Mouse (Mus musculus) cerebellum, postnatal 36 days (tissue): ENCODE results near the gene Arhgap15.

Experiments used
- DNase-seq, 2 experiments: peaks; one replicate each; pipeline ENCODE4 v3.0.0; 2021 to 2022; ENCODE audit warnings: mixed read lengths in 2 of 2

The Arhgap15 gene

GRCm38 (mm10) chr2:44356887-44357251 lies 608.2 kb downstream of the Arhgap15 start:
- no peak for DNase-seq

DNA sequence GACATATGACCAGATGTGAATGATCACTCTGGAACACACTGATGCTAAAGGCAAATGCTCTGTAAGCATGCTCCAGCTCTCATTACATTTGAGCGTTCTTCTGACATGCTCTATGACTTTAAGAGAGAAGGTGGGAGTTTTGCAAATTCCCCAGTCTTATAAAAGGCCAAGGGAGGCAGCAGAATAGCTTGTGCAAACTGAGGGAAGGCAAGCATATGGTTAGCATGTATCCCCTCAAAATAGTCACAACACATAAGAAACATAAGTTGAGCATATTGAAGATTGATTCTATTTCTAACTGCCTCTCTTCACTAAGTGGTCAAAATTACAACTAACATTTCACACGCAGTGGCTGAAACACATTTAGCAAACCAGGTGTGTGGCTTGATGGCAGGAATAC lies 631.6 kb downstream of the Arhgap15 start:
- DNase-seq, result no peak

- no peak for DNase-seq
Measured at GRCm38 (mm10) chr2:44384541-44384940, 635.9 kb downstream of the Arhgap15 start.

- DNase-seq, result no peak
Measured at GRCm38 (mm10) chr2:44389556-44389955, 640.9 kb downstream of the Arhgap15 start.

GRCm38 (mm10) chr2:44393789-44394188 lies 645.2 kb downstream of the Arhgap15 start:
- no peak for DNase-seq

DNA sequence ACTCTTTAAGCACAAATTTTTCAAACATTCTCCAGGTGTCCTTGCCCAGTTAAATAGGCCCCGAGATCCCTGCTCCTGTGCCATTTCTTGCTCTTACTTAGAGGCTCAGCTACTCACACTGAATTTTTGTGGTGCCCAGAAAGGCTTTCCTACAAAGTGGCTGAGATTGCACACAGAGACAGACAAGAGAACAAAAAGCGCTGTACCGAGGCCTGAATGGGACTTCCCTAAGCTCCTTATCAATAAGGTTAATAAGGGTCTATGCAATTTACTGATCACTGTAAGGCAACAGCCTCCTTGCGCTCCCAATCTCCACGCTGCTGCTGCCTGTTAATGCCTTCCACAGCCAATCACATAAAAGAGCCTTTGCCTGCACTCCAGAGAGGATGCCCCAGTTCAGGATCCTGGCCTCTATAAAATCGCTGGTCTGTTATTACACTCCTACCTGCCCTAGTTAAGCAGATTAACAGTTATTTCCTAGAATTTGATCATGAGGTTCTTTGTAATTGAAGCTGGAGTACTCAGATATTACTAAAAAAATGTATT lies 646.4 kb downstream of the Arhgap15 start:
- DNase-seq, result no peak

- DNase-seq, result no peak
Measured at GRCm38 (mm10) chr2:44395577-44395976, 647.0 kb downstream of the Arhgap15 start.

GRCm38 (mm10) chr2:44397209-44397608 lies 648.6 kb downstream of the Arhgap15 start:
- no peak for DNase-seq

DNA sequence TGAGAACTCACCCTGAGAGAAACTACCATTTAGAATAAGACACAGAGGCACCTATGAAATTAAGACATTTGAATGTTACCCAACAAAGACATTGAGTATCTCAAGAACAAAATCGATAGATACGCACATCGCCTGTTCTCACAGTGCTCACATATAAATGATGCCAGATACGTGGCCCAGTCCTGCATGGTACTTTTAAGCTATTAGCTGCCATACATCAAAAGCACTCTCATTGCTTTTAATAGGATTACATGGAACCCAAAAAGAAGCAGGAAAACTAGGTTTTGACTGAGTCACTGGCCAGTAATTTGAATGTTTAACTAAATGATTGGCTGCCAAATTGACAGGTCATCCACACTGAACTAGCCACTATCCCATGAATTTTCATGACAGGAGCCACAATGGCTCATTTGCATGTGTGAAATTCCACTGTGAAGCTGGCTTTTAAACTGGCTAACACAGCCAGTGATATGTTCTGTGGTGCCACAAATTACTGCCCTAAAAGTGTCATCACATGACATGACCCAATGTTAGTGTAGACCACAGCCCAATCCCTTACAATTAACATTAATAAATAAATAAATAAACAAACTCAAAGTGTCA lies 649.2 kb downstream of the Arhgap15 start:
- no peak for DNase-seq

DNA sequence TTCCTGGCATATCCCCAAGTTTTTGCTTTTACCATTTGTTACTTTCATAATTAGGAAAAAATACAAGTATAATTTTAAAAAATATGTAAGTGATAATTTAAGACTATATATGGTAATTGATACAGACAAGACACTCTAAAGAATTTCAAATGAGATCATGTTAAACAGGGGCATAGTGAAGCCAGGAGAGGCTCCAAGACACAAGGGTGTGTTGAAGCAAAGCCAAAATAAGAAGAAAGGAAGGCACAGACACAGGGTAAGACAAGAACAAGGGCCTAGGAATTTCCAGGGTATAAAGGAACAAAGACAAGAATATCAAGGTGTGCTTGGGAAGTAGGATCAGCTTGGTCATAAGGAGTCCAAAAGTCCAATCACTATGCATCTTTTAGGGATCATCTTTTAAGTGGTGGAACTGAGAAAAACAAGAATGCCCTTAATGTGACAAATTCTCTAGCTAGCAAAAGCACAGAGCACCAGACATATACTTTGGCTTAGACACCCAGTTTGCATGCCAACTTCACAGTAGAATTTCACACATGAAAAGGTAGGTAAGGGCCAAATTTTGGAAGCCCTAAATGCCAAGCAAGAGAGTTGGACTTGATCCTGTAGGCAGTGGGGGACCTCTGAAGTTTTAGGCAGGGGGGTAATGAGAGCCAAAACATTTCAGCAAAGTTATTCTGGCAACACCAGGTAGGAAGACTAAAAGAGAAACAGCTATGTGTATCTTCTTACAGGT lies 650.7 kb downstream of the Arhgap15 start:
- peak; percentile 14 to 47 for DNase-seq

DNA sequence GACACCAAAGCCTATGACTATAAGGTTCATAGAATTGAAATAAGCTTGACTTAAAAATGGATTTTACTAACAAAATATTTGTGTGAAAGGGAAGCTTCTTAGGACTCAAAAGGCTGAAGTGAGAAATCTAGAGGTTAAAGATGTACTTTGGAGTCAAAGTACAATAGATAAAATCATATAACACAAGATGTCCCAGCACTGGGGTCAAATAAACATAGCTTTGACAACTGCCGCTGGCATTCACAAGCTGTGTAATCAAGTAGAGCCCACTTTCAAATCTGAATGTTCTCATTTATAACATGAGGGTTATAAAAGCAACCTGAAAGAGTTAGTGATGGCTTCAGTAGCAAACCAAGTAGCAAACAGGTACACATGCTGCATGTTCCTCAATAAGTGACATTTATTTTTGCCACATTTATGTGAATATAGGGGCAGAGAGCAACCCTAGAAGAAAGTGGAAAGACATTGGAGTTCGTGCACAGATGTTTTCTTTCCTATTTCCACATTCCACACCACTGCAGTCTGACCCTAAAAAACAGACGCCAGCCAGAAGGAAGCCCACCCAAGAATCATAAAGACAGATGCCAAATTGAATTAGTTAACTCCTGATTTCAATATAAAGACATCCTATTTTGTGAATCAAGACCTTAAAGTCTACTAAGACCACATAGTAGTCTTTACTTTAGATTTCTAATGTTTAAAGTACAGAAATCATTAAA lies 653.2 kb downstream of the Arhgap15 start:
- DNase-seq, result no peak

DNA sequence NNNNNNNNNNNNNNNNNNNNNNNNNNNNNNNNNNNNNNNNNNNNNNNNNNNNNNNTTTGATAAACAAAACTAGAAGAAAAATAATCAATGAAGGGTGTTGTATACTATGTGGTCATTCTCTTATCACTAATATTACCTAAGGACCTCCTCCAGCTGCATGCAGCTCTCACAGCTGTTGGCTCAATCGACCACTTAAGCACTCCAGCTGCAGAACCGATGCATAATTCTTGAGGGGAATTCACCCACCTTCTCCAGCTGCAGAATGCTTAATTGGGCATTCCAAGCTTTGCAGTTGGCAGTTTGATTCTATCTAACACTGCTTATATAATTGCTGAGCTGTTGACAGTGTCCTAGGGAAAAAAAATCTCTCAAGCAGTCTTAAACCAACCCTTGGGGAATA lies 663.0 kb downstream of the Arhgap15 start:
- no peak for DNase-seq

DNA sequence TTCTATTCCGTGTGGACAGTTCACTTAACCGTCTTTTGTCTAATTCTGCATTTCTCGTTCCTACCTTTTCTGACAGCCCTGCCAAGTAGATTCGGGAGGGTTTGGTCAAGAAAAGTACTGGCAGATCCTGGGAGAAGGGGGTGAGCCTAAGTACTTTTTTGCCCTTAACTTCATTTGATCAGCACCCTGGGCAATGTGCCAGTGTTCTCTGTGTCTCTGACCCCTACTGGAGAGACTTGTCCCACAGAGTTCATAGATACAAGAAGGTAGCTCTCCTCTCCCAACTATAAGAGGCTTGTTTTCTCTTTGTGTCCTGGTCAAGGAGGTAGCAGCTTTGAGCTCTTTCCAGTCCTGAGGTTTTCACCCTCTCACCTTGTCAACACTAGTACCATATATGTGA lies 667.7 kb downstream of the Arhgap15 start:
- no peak for DNase-seq

DNA sequence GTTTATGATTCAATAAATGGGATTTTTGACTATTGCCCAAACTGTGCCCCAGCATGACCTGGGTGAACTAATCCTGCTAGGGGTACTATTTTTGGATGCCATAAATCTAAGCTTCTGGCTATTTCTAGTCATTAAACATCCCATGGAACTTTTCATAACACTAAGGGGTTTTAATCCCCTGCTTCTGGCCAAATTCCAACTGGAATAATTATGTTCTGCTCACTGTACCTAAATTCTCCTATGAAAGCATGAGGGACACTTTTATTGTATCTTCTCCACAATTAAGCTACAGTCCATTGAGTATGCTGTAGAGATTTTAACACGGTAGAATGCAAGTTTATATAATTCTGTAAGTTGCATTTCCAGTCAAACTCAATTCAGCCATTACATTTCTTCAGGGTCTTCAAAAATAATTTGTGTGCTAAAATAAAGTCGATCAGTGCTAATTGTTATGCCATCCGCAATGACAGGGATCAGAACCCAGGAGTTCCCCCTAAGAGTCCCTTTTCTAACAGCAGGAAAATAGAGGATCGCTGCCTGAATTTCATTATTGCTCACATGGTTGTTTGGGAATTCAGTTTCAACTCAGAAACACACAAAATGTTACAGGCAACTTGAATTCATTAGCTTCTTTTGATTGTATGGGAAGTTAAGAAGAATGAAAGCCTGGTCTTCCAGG lies 671.1 kb downstream of the Arhgap15 start:
- no peak for DNase-seq

GRCm38 (mm10) chr2:44430521-44430920 lies 681.9 kb downstream of the Arhgap15 start:
- no peak for DNase-seq

- no peak for DNase-seq
Measured at GRCm38 (mm10) chr2:44436652-44437051, 688.0 kb downstream of the Arhgap15 start.

GRCm38 (mm10) chr2:44437496-44438057 lies 689.0 kb downstream of the Arhgap15 start:
- DNase-seq, result no peak

GRCm38 (mm10) chr2:44438070-44438469 lies 689.4 kb downstream of the Arhgap15 start:
- no peak for DNase-seq

GRCm38 (mm10) chr2:44444938-44445337 lies 696.3 kb downstream of the Arhgap15 start:
- no peak for DNase-seq
